Mouse (Mus musculus) ovary, adult 18-20 months (tissue): ENCODE results near the gene Gm17545.

Experiments
- DNase-seq: peaks from one replicate; pipeline ENCODE4 v3.0.0; 2022; ENCODE audit warnings: low spot score, mixed read lengths

Gm17545 gene

GRCm38 (mm10) chr9:22445123-22445522 is 9.0 kb upstream of the Gm17545 start:
- DNase-seq = no peak

- DNase-seq = no peak
These were observed 6.9 kb upstream of the Gm17545 start for GRCm38 (mm10) chr9:22447213-22447612.

GRCm38 (mm10) chr9:22448420-22448819 is 5.7 kb upstream of the Gm17545 start:
- DNase-seq = no peak

GRCm38 (mm10) chr9:22449209-22449608 is 4.9 kb upstream of the Gm17545 start:
- DNase-seq = no peak

- DNase-seq = no peak
These were observed 1.4 kb upstream of the Gm17545 start for GRCm38 (mm10) chr9:22452697-22453096.

- no peak for DNase-seq
These were observed 577 bp upstream of the Gm17545 start for GRCm38 (mm10) chr9:22453501-22453924.

- no peak for DNase-seq
These were observed 951 bp downstream of the Gm17545 start for GRCm38 (mm10) chr9:22455041-22455440.

GRCm38 (mm10) chr9:22457142-22457835 is 3.2 kb downstream of the Gm17545 start:
- no peak for DNase-seq

GRCm38 (mm10) chr9:22461946-22462345 is 7.9 kb downstream of the Gm17545 start:
- no peak for DNase-seq

GRCm38 (mm10) chr9:22466212-22466611 is 12.1 kb downstream of the Gm17545 start:
- DNase-seq = no peak

GRCm38 (mm10) chr9:22467371-22468169 is 13.5 kb downstream of the Gm17545 start:
- no peak for DNase-seq

GRCm38 (mm10) chr9:22468170-22468898 is 14.2 kb downstream of the Gm17545 start:
- DNase-seq = peak; percentile 59

GRCm38 (mm10) chr9:22468899-22469259 is 14.8 kb downstream of the Gm17545 start:
- no peak for DNase-seq

- DNase-seq = no peak
These were observed 15.6 kb downstream of the Gm17545 start, which contains the start of gene Rp9 for GRCm38 (mm10) chr9:22469643-22470042. Rp9 (minus strand) TSS chr9:22469743.

GRCm38 (mm10) chr9:22475424-22475868 is 21.4 kb downstream of the Gm17545 start, which contains the start of gene Bbs9:
Bbs9 (plus strand) TSS chr9:22475715.
- peak; percentile 91 for DNase-seq

GRCm38 (mm10) chr9:22476265-22476664 is 22.2 kb downstream of the Gm17545 start:
- no peak for DNase-seq

- DNase-seq = no peak
These were observed 24.9 kb downstream of the Gm17545 start for GRCm38 (mm10) chr9:22478946-22479345.

GRCm38 (mm10) chr9:22483866-22484561 is 29.9 kb downstream of the Gm17545 start:
- no peak for DNase-seq

GRCm38 (mm10) chr9:22484562-22485308 is 30.6 kb downstream of the Gm17545 start:
- no peak for DNase-seq

GRCm38 (mm10) chr9:22486211-22486610 is 32.1 kb downstream of the Gm17545 start:
- no peak for DNase-seq

- no peak for DNase-seq
These were observed 34.9 kb downstream of the Gm17545 start for GRCm38 (mm10) chr9:22488963-22489362.
